Mouse (Mus musculus) naive thymus-derived CD4-positive, alpha-beta T cell, adult 5 months (primary cell): ENCODE measurements around the gene Arfgef2. TPM values are rescaled to one million over a fixed set of nuclear protein-coding genes. Genes with fewer than 3 reads are reported as not detected.

Source experiments
- polyA plus RNA-seq: library from polyadenylated mRNA; unstranded; fragments of 100-300 nt; shearing (Covaris generic); gene quantifications from one replicate; pipeline ENCODE4 v1.2.1, GENCODE M21; 2017

Gene Arfgef2
- polyA plus RNA-seq = 29.6 TPM

DNA sequence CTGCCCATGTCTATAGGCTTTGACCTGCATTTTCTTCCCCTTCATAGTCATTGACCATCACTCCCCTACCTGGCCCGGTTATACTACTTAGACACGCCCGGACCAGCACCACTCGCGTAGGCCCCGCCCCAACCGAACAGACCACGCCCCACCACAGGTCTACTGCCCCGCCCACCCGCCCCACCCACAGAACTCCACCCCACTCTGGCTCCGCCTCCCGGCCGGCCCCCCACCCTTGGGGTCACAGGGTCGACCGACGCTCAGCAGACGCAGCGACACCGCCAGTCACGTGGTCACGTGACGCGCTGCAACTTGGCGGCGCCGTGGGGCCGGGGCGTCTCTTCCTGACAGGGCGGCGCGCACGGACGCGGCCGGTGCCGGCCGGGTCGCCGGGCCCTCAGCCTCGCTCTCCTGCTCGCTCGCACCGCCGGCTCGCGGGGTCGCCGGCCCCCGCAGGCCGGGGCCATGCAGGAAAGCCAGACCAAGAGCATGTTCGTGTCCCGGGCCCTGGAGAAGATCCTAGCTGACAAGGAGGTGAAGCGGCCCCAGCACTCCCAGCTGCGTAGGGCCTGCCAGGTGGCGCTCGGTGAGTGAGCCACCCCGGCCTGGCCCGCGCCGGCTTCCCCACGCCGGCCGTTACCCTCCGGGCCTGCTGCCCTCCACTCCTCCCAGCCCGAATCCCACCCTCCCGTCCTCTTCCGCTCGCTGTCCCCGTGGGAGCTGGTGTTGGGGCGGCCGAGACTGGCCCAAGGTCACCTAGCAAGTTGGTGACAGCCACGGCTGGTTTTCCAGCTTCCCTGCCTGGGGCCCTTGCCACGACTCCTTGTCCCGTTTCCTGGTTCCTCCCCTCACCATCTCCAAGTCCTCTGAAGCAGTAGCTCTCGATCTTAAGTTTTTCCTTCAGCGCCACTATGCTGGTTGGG, at the start of gene Arfgef2:
Arfgef2 (plus strand) TSS at position 339 of the 923 bp plus-strand sequence.

DNA sequence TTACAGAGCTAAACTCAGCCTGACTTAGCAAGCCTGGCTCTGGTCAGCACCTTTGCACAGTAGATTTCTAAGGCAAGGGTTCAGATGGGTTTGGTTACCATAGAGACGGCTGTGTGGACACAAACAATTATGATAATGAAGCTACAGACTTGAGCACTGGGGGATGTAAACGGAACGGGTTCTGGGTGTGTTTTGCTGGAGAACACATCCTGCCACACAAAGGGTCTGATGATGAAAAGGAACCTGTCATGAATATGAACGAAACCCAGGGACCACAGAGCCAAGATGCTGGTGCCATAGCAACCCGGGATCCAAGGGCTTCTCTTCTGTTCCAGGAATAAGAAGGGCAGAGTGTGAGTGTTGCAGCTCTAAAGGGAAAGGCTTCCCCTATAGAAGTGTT, 13.0 kb upstream of the Arfgef2 start, which contains the start of gene Trp53rkb:
Trp53rkb (plus strand) TSS at position 177 of the 400 bp plus-strand sequence.

DNA sequence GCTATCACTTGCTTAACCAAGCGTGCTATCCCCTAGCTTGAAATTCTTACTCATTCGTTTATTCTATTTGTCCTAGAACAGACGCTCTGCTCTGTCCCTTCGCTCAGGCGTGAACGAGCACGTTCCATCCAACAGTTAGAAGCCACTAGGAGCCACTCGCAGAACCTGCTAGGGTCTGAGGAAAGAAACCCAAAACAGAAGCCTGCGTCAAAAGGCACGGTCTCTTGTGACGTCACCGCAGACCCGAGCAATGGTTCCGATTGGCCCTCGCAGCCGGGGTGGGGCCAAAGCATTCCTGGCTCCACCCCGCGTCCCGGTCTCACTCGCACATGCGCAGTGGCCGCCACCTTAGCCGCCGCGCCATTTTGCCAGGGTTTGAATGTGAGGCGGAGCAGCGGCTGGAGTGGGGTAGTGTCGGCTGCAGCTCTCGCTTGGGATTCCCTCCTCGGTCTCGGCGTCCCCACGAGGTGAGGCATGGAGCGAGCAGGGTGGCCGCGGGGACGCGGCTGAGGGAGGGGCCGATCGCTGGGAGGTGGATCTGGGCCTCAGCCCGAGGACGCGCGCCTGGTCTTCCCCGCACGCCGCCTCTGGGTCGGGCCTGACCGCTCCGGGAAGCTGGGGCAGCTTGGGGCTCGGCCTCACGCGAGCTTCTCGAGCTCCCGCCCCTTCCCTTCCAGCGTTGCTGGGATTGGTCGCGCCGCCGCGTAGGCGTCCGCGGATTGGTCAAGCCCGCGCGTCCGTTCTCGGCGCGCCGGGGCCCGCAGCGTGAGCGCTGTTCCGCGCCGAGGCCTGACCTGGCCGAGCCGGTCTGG, 100.5 kb downstream of the Arfgef2 start, which contains the start of gene Cse1l:
Cse1l (plus strand) TSS at position 330 of the 812 bp plus-strand sequence.

Other genes with a start within 250 kb of the Arfgef2 start
- 162 TPM for gene Prex1, start 91.8 kb upstream of the Arfgef2 start, polyA plus RNA-seq
- 3.9 TPM for gene Trp53rkb, start 13.1 kb upstream of the Arfgef2 start, polyA plus RNA-seq
- gene Cse1l, start 100.5 kb downstream of the Arfgef2 start, polyA plus RNA-seq = 127 TPM
- gene Stau1, start 190.7 kb downstream of the Arfgef2 start, polyA plus RNA-seq = 119 TPM
- 89.4 TPM for gene Ddx27, start 209.6 kb downstream of the Arfgef2 start, polyA plus RNA-seq